Mouse (Mus musculus) spleen, postnatal 14 days (tissue): ENCODE measurements around the gene Gm5737.

ENCODE experiments used
- DNase-seq, 2 experiments: peaks; one replicate each; pipeline ENCODE4 v3.0.0; 2021 to 2022; ENCODE audit warnings: low spot score in 2 of 2

The Gm5737 gene

GRCm38 (mm10) chr7:120842345-120843036, 30.3 kb downstream of the Gm5737 start, which contains the start of gene Eef2k:
Gene Eef2k (plus strand): TSS chr7:120842831.
- DNase-seq, result peak; percentile 74 to 83

DNA sequence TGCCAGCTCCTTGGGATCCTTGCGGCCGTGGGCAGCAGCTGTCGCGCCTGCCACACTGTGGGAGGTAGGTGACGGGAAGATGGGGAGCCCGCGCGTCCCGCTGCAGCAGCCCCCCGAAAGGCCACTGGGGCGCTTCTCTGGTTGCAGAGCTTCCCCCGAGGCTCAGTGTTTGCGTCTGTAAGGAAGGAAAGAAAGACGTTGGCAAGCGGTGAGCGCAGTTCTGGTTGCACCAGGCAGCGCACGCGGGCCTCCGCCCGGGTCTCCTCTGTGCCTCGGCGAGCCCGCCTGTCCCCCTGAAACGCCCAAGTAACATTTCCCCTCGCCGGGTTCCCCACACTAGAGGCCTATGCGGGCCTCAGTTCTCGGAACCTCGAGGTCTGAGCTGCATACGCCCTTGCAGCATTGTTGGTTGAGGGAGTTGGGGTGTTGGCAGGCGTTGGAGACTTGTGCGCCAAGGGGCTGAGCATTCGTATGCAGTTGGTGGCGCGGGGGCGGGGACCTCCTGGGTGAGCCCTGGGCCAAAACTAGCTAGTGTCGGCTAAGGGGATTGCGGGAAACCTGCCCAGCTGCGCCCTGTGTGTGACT, 31.0 kb downstream of the Gm5737 start:
- DNase-seq, result peak; percentile 62 to 71

DNA sequence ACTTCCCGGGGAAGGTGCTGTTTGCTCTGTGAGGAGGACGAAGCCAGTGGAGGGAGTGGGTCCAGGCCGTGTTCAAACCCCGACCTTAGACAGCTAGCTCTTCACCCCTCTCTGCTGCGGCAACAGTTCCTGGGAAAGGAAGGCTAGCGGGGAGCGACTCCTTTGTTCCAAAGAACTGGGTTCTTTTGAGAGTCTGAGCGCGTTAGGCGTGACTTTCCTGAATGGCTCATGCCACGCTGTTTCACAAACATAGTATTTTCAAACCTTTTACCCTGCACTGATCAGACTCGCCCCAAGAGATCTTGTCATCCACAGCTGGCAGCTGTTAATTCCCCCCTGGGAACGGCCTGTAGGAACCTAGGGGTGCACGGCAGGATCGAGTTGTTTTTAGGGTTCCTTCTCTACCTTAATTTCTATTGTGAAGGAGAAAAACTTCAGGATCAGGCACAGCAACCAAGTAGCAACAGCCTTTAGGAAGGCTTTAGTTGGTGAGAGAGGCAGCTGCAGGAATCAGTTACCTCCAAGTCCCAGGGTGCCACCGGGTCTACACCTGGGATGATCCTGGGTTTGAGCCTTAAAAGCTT, 31.8 kb downstream of the Gm5737 start:
- no peak for DNase-seq

GRCm38 (mm10) chr7:120844689-120845088, 32.5 kb downstream of the Gm5737 start:
- DNase-seq, result no peak

- no peak for DNase-seq
Observed at GRCm38 (mm10) chr7:120848831-120849512, 36.8 kb downstream of the Gm5737 start.

GRCm38 (mm10) chr7:120850165-120850564, 38.0 kb downstream of the Gm5737 start:
- no peak for DNase-seq

GRCm38 (mm10) chr7:120859854-120860253, 47.7 kb downstream of the Gm5737 start:
- DNase-seq, result no peak

DNA sequence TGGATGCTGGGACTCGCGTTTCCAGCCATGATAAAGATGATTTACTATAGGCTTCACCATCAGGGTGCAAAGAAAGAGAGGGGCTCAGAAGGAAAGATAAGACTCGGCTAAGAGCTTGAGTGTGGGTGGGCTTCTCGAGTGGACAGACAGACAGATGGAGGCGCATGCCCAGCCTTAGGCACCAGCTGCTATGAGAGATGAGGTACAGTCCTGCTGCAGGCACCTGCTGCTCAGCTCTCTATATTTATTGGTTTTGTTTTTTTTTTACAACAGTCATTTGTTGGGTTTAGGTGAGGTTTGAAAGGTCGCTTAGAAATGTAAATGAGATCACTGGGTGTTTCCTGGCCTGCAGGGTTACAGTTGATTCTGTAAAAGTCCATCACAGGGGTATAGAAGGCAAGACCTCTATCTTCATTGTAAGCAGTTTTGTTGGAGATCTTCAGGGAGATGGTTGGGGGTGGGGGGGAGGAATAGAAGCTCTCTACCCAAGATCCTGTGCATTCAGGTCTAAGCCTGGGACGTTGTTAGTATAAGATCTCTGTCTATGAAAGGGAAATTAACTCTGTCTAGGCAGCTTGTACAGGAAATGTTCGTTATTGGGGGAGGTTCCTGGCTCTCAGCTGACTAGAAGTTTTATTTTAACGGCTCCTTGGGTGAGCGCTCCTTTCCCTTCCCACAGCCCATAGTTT, 48.8 kb downstream of the Gm5737 start:
- no peak for DNase-seq

DNA sequence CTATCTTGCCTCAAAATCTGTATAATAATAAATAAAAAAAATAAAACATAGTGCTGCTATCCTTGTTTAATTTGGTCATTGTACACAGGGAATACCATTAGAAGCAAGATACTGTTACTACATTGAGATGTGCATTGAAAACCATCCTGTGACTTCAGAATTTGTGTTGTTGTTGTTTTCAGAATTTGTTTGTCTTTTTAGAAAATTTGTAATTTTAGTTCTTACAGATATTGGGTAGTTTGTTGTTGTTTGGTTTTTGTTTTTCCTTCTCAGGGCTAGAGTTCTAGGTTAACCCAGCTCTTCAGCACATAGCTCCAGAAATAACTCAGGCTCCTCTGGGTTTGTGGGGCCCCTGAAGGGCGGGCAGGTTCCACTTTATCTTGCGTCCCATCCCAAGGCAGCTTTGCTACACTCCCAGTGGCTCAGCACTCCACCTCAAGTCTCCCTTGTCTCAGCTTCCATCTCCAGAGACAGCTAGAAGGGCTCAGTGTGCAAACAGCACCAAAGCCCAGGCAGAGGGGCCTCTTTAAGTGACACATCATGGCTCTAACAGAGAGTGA, 49.4 kb downstream of the Gm5737 start:
- peak in 1 of 2 experiments; percentile 35 for DNase-seq

DNA sequence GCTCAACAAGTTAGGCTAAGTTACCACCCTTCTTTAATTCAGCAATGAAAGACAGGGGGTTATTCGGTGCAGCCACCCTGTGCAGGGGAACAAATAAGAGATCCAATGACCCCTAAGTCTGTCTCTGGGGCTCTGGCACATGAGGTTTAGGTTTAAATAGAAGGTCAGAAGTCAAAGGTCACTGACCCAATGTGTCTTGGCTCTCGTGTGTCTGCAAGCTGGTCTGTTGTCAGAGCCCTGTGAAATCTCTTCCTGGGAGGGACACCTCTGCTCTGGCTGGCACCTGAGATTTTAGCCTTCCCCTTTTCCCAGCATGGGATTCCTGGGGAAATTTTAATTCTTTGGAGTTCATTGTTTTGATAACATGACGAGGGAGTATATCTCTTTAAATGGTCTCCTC, 50.0 kb downstream of the Gm5737 start:
- DNase-seq, result no peak

GRCm38 (mm10) chr7:120862626-120863025, 50.5 kb downstream of the Gm5737 start:
- no peak for DNase-seq

- no peak for DNase-seq
Observed at GRCm38 (mm10) chr7:120863476-120863875, 51.3 kb downstream of the Gm5737 start.

GRCm38 (mm10) chr7:120865100-120865499, 52.9 kb downstream of the Gm5737 start:
- DNase-seq, result peak; percentile 58 to 72

DNA sequence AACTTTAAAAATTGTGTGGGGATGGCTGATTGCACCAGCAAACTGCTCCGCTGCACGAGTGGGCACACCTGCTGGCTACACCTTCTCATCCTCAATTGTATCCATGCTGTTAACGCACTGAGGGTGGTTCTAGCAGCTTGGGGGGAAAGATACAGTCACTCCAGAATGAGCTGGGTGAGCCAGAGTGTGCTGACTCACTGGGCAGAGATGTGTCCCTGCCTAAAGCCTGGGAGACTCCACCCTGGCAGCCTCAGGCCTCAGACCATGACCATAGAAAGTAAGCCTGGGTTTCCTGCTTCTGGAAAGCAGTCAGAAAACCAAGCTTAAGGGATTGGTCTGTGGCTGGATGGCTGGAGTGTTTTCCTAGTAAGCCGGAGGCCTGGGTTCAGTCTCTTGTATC, 53.7 kb downstream of the Gm5737 start:
- DNase-seq, result peak; percentile 48 to 53

GRCm38 (mm10) chr7:120866684-120867083, 54.5 kb downstream of the Gm5737 start:
- DNase-seq, result no peak

- DNase-seq, result no peak
Observed at GRCm38 (mm10) chr7:120867720-120868119, 55.6 kb downstream of the Gm5737 start.

DNA sequence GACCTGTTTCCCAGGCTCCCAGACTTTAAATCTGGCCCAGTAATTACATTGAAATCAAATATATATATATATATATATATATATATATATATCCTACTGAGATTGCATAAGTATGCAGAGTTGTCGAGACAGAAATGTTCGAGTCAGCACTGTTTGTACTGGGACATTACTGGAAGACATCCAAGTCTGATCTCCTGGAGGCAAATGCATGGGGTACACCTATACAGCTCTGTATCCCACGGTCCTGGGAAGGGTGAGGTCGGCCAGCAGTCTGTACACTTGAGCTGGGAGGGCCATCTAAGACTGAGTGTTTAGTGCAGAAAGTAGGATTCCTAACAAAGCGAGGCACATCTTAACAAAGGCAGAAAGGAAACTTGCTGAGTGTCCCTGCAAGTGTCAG, 57.7 kb downstream of the Gm5737 start:
- DNase-seq, result no peak

GRCm38 (mm10) chr7:120870431-120871008, 58.4 kb downstream of the Gm5737 start:
- DNase-seq, result no peak

DNA sequence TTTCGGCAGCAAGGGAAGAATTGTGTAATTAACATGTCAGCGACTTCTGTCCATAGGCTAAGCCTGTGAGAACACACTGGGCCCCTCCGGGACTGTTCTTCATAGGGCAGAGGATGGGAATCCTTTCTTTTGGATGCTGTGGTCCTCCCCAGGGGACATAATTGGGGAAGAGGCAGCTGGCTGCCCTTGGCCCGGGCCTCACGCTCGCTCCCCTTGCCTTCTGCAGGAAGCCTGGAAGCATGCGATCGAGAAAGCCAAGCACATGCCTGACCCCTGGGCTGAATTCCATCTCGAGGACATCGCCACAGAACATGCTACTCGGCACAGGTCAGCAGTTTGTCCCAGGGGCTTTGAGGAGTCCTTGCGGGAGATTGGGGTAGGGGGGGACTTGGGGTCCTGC, 60.9 kb downstream of the Gm5737 start:
- DNase-seq, result no peak

- DNase-seq, result no peak
Observed at GRCm38 (mm10) chr7:120874021-120874420, 61.9 kb downstream of the Gm5737 start.
